Mouse (Mus musculus) left cerebral cortex, adult 11 months (tissue): ENCODE data around the gene Igsf8.
"Not testable (repeated sequence)": the region's sequence is repeated elsewhere in the genome, so short reads cannot be mapped to it uniquely, and the experiment has no call there.

ENCODE experiments used
- DNase-seq: peaks from one replicate; pipeline ENCODE4 v3.0.0; 2022; ENCODE audit warnings: low spot score

The Igsf8 gene

GRCm38 (mm10) chr1:172261477-172262078 lies at the start of gene Igsf8:
Gene Igsf8, plus strand, starts transcription at chr1:172261641.
- no peak for DNase-seq

- DNase-seq = no peak
These were observed 48.7 kb upstream of the Igsf8 start for GRCm38 (mm10) chr1:172212776-172213175.

GRCm38 (mm10) chr1:172213771-172214170 lies 47.7 kb upstream of the Igsf8 start:
- DNase-seq = no peak

GRCm38 (mm10) chr1:172214748-172215147 lies 46.7 kb upstream of the Igsf8 start:
- DNase-seq = no peak

- peak; percentile 75 for DNase-seq
These were observed 44.3 kb upstream of the Igsf8 start for GRCm38 (mm10) chr1:172217148-172217547.

GRCm38 (mm10) chr1:172218164-172218910 lies 43.1 kb upstream of the Igsf8 start:
- no peak for DNase-seq

- DNase-seq = no peak
These were observed 41.7 kb upstream of the Igsf8 start, which contains the start of gene Casq1 for GRCm38 (mm10) chr1:172219451-172220406. Gene Casq1, minus strand, starts transcription at chr1:172219868.

GRCm38 (mm10) chr1:172220414-172220813 lies 41.0 kb upstream of the Igsf8 start:
- no peak for DNase-seq

GRCm38 (mm10) chr1:172221297-172222063 lies 40.0 kb upstream of the Igsf8 start:
- no peak for DNase-seq

- DNase-seq = no peak
These were observed 33.2 kb upstream of the Igsf8 start for GRCm38 (mm10) chr1:172228209-172228608.

GRCm38 (mm10) chr1:172229215-172229614 lies 32.2 kb upstream of the Igsf8 start:
- no peak for DNase-seq

GRCm38 (mm10) chr1:172240945-172241708 lies 20.3 kb upstream of the Igsf8 start:
- DNase-seq = no peak

- DNase-seq = no peak
These were observed 19.0 kb upstream of the Igsf8 start for GRCm38 (mm10) chr1:172242401-172242800.

- no peak for DNase-seq
These were observed 17.8 kb upstream of the Igsf8 start for GRCm38 (mm10) chr1:172243547-172244205.

GRCm38 (mm10) chr1:172244645-172245044 lies 16.8 kb upstream of the Igsf8 start:
- not testable (repeated sequence) for DNase-seq

GRCm38 (mm10) chr1:172247216-172247615 lies 14.2 kb upstream of the Igsf8 start:
- no peak for DNase-seq

GRCm38 (mm10) chr1:172247679-172248078 lies 13.8 kb upstream of the Igsf8 start:
- DNase-seq = no peak

- DNase-seq = no peak
These were observed 3.1 kb upstream of the Igsf8 start, which contains the start of gene Atp1a4 for GRCm38 (mm10) chr1:172258314-172258713. Gene Atp1a4, minus strand, starts transcription at chr1:172258414.

GRCm38 (mm10) chr1:172271208-172271607 lies 9.8 kb downstream of the Igsf8 start:
- no peak for DNase-seq

- no peak for DNase-seq
These were observed 10.3 kb downstream of the Igsf8 start for GRCm38 (mm10) chr1:172271765-172272164.
